In the genomic region with DNA sequence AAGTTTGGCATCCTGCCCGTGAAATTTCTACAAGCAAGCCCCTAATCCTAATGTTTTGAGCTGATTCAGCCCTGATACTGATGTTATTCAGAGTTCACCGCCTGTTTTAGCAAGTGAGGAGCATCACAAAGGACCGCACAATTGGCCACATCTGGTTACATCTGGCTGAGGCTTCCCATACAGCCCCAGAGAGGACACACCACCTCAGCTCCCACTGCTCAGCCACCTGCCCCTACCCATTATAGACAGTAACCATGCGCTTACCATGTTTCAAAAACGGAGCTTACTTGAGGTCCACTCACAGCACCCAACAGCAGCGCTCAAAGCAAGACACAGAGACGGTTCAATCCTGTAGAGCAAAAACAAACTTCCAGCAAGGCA, we compare ENCODE assay signal across 8 mouse cellular contexts. TPM values are rescaled to one million over a fixed set of nuclear protein-coding genes. Genes with fewer than 3 reads are reported as not detected.
DNase-seq lines count a peak whose midpoint lies in the region; ATAC-seq lines count a peak whose summit lies in the region.
"Not testable (repeated sequence)": the region's sequence is repeated elsewhere in the genome, so short reads cannot be mapped to it uniquely, and the experiment has no call there.

No protein-coding gene starts in this region.

- H3K9me3 ChIP-seq in forebrain, embryonic 10.5 days; heart, embryonic 14.5 days (ENCODE audit: control insufficient read depth, low read length); intestine, embryonic 16.5 days (ENCODE audit: control insufficient read depth, low read length); limb, embryonic 13.5 days; lung, embryonic 16.5 days (ENCODE audit: control insufficient read depth, low read length); neural tube, embryonic 12.5 days: not testable (repeated sequence)

- 0 out of 2 replicates have a peak, but pooled peaks have one; percentile 29 for ATAC-seq in heart, embryonic 14.5 days (ENCODE audit: insufficient number of reproducible peaks, insufficient read depth, low FRiP score, low read depth)
- ATAC-seq in intestine, embryonic 16.5 days = peak; percentile 67; the same call in 1 of the 2 replicates
- ATAC-seq in limb, embryonic 13.5 days (ENCODE audit: low FRiP score, low read depth); lung, embryonic 16.5 days (ENCODE audit: low read depth); neural tube, embryonic 12.5 days (ENCODE audit: low FRiP score, low read depth): not testable (repeated sequence)

- 5% methylated on average over 7 of the region's 7 CpGs for WGBS in forebrain, embryonic 10.5 days
- WGBS in heart, embryonic 14.5 days = 5% methylated on average over 7 of the region's 7 CpGs
- 3% methylated on average over 7 of the region's 7 CpGs for WGBS in intestine, embryonic 16.5 days
- WGBS in limb, embryonic 13.5 days = 3% methylated on average over 7 of the region's 7 CpGs
- WGBS in lung, embryonic 16.5 days = 3% methylated on average over 7 of the region's 7 CpGs
- WGBS in neural tube, embryonic 12.5 days = 5% methylated on average over 7 of the region's 7 CpGs

- H3K27ac ChIP-seq in forebrain, embryonic 10.5 days = peak overlapping the region; percentile 90
- peak overlapping the region; percentile 68 to 95; a peak in 3 of 4 replicates for H3K27ac ChIP-seq in heart, embryonic 14.5 days (replicated peaks in 1 of 2; ENCODE audit: control insufficient read depth in 1 of 2, insufficient read depth in 1 of 2, low read depth in 2 of 2, low read length in 2 of 2)
- peak overlapping the region; percentile 98; the same call in 1 of the 2 replicates for H3K27ac ChIP-seq in intestine, embryonic 16.5 days (ENCODE audit: low read length)
- peak overlapping the region; percentile 91; the same call in 1 of the 2 replicates for H3K27ac ChIP-seq in limb, embryonic 13.5 days
- H3K27ac ChIP-seq in lung, embryonic 16.5 days (ENCODE audit: low read length) = peak overlapping the region; percentile 98
- H3K27ac ChIP-seq in neural tube, embryonic 12.5 days = not testable (repeated sequence)

- H3K4me3 ChIP-seq in forebrain, embryonic 10.5 days = peak overlapping the region; percentile 69
- H3K4me3 ChIP-seq in heart, embryonic 14.5 days (ENCODE audit: control insufficient read depth in 1 of 2, insufficient read depth in 1 of 2, low read depth in 1 of 2, low read length in 2 of 2) = peak overlapping the region; percentile 58 to 77
- H3K4me3 ChIP-seq in intestine, embryonic 16.5 days (ENCODE audit: low read length) = peak overlapping the region; percentile 62
- H3K4me3 ChIP-seq in limb, embryonic 13.5 days = peak overlapping the region; percentile 62
- H3K4me3 ChIP-seq in lung, embryonic 16.5 days (ENCODE audit: low read length) = peak overlapping the region; percentile 63
- peak overlapping the region; percentile 54 for H3K4me3 ChIP-seq in neural tube, embryonic 12.5 days

- H3K4me1 ChIP-seq in forebrain, embryonic 10.5 days; heart, embryonic 14.5 days (ENCODE audit: control insufficient read depth in 2 of 2, insufficient read depth in 2 of 2, low read length in 2 of 2); intestine, embryonic 16.5 days (ENCODE audit: control insufficient read depth, insufficient read depth, low read length); limb, embryonic 13.5 days; lung, embryonic 16.5 days (replicated peaks; ENCODE audit: control insufficient read depth, insufficient read depth, low read length); neural tube, embryonic 12.5 days: not testable (repeated sequence)

- not testable (repeated sequence) for H3K27me3 ChIP-seq in forebrain, embryonic 10.5 days (ENCODE audit: poor library complexity, severe bottlenecking); heart, embryonic 14.5 days (ENCODE audit: control insufficient read depth, insufficient read depth, low read length); intestine, embryonic 16.5 days (replicated peaks; ENCODE audit: control insufficient read depth, insufficient read depth, low read length); limb, embryonic 13.5 days; lung, embryonic 16.5 days (ENCODE audit: control insufficient read depth, insufficient read depth, low read depth, low read length); neural tube, embryonic 12.5 days (replicated peaks)

- DNase-seq in brain, adult 2 months (ENCODE audit: low read depth, low spot score) = peak; percentile 0
- not testable (repeated sequence) for DNase-seq in forebrain, embryonic 10.5 days (ENCODE audit: extremely low spot score, low spot score)
- peak; percentile 44 for DNase-seq in testis, postnatal 10 days (ENCODE audit: low spot score)

- H3K9ac ChIP-seq in heart, embryonic 14.5 days (ENCODE audit: low read length) = peak overlapping the region; percentile 76
- H3K9ac ChIP-seq in intestine, embryonic 16.5 days (ENCODE audit: low read depth, low read length) = peak overlapping the region; percentile 76
- H3K9ac ChIP-seq in limb, embryonic 13.5 days = peak overlapping the region; percentile 71
- peak overlapping the region; percentile 76 for H3K9ac ChIP-seq in lung, embryonic 16.5 days (ENCODE audit: low read length)
- peak overlapping the region; percentile 56 for H3K9ac ChIP-seq in neural tube, embryonic 12.5 days

- not testable (repeated sequence) for H3K36me3 ChIP-seq in forebrain, embryonic 10.5 days (replicated peaks); heart, embryonic 14.5 days (ENCODE audit: control insufficient read depth, insufficient read depth, low read length); intestine, embryonic 16.5 days (ENCODE audit: control insufficient read depth, insufficient read depth, low read length); limb, embryonic 13.5 days; lung, embryonic 16.5 days (ENCODE audit: control insufficient read depth, insufficient read depth, low read length); neural tube, embryonic 12.5 days

- H3K4me2 ChIP-seq in heart, embryonic 14.5 days (ENCODE audit: low read length) = peak overlapping the region; percentile 77
- H3K4me2 ChIP-seq in intestine, embryonic 16.5 days (ENCODE audit: low read depth, low read length) = peak overlapping the region; percentile 73
- peak overlapping the region; percentile 68 for H3K4me2 ChIP-seq in limb, embryonic 13.5 days (replicated peaks)
- peak overlapping the region; percentile 62 for H3K4me2 ChIP-seq in lung, embryonic 16.5 days (ENCODE audit: low read depth, low read length)
- H3K4me2 ChIP-seq in neural tube, embryonic 12.5 days (replicated peaks) = peak overlapping the region; percentile 77

RNA-seq across cellular contexts. Expression of gene Zfp825, which starts 31.5 kb away (rescaled TPM):
- 21.3 and 23.4 TPM in 2 replicates for polyA plus RNA-seq in forebrain, embryonic 10.5 days (2016; fragmentation: Nextera tagmentation; extraction: Ambion mirVana)
- 13.3 and 16.2 TPM in 2 replicates for polyA plus RNA-seq in heart, embryonic 14.5 days (2014; fragmentation: Nextera tagmentation; extraction: Ambion mirVana)
- 12.8 and 15.2 TPM in 2 replicates for polyA plus RNA-seq in intestine, embryonic 16.5 days (2015; fragmentation: Nextera tagmentation; extraction: Ambion mirVana)
- polyA plus RNA-seq in limb, embryonic 13.5 days (2015; fragmentation: Nextera tagmentation; extraction: Ambion mirVana) = 26.1 and 26.5 TPM in 2 replicates
- 23.7 TPM in 2 replicates for polyA plus RNA-seq in lung, embryonic 16.5 days (2015; fragmentation: Nextera tagmentation; extraction: Ambion mirVana)
- polyA plus RNA-seq in neural tube, embryonic 12.5 days (2016; fragmentation: Nextera tagmentation; extraction: Ambion mirVana) = 14.5 and 18.0 TPM in 2 replicates
